13 mouse cellular contexts compared by ENCODE assay signal in the genomic region with DNA sequence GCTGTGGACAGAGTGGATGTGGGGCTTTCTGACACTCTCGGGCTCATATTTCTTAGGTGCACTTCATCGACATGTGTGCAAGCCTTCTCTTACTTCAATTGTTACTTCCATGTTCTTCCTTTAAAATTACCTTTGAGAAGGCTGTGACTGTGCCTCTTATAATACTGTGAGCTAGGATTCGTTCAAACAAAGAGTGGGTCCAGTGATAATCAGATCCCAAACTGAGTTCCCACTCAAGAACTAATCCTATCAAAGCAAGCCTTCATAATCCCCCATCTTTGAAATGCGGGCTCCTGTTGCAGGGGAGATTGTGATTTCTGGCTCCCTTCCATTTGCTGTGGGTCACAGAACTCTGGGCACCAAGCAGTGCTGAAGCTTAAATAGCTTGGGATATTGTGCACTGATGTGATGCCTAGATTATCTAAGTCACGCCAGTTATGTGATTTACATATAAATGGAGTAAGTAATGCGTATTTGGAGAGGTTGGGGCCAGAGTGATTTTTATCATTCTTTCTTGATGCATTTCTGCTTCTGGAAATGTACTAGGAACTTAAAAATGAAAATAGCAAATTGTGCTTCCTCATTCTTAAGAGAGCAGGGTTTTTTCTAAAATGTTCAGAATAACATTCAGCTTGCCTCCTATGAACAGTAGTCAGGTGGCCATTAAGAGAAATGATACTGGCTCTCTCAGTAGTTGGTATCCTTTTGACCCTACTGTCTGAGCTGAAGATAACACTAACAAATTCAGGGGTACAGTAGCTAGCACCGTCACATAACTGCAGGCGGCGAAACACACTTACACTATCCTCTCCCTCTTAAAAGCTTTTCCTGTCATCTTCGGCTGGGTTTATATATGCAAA.
DNase-seq lines count a peak whose midpoint lies in the region; ATAC-seq and TF ChIP-seq lines count a peak whose summit lies in the region.
"Had no signal": no experiment of that assay in that cellular context is flagged by ENCODE, and none has a peak within 500 bp of the region (broad histone marks: within the 10 kb centered on the region; RNA-seq: fewer than 3 reads in every experiment).

No protein-coding gene starts in this region.

- H3K4me1 ChIP-seq in MEL (ENCODE audit: control insufficient read depth in 1 of 2, insufficient read depth in 2 of 2, low read length in 2 of 2), result peaks cover 16 to 19% of the 10 kb centered on the region in 2 experiments
- H3K4me1 ChIP-seq in hindbrain, embryonic 13.5 days (replicated peaks), result 0 out of 2 replicates have a peak, but pooled peaks cover 7% of the 10 kb centered on the region
- no peaks in the 10 kb centered on the region for H3K4me1 ChIP-seq in intestine, embryonic 15.5 days (replicated peaks)
- H3K4me1 ChIP-seq in stomach, postnatal 0 days (replicated peaks; ENCODE audit: control insufficient read depth, insufficient read depth), result no peaks in the 10 kb centered on the region

- 0 out of 4 replicates have a peak, but pooled peaks of 1 of the 2 experiments have one; percentile 3 for TF ChIP-seq EP300 in MEL (IDR thresholded peaks at IDR 0.05; ENCODE audit: low read depth in 1 of 2, low read length in 2 of 2)
- TF ChIP-seq EP300 in stomach, postnatal 0 days (optimal IDR thresholded peaks at IDR 0.05), result no peak

- peaks cover 0 to 39% of the 10 kb centered on the region in 2 experiments; a peak in 2 of 4 replicates for H3K36me3 ChIP-seq in MEL (ENCODE audit: control insufficient read depth in 1 of 2, insufficient read depth in 2 of 2, low read length in 2 of 2)
- peaks cover 4% of the 10 kb centered on the region; the same call in 1 of the 2 replicates for H3K36me3 ChIP-seq in hindbrain, embryonic 13.5 days
- H3K36me3 ChIP-seq in intestine, embryonic 15.5 days, result no peaks in the 10 kb centered on the region
- peaks cover 4% of the 10 kb centered on the region; the same call in 1 of the 2 replicates for H3K36me3 ChIP-seq in stomach, postnatal 0 days (ENCODE audit: control insufficient read depth, insufficient read depth, low read length)

- no peak for TF ChIP-seq CTCF in MEL (IDR thresholded peaks at IDR 0.05 in 2 of 3, conservative IDR thresholded peaks at IDR 0.05 in 1 of 3; ENCODE audit: control insufficient read depth in 1 of 3, insufficient read depth in 1 of 3, low read depth in 2 of 3, low read length in 3 of 3, poor library complexity in 1 of 3, severe bottlenecking in 1 of 3)
- no peak for TF ChIP-seq CTCF in stomach, postnatal 0 days (IDR thresholded peaks at IDR 0.05; ENCODE audit: low read depth)

- no peaks in the 10 kb centered on the region for H3K79me2 ChIP-seq in MEL (ENCODE audit: control insufficient read depth, insufficient read depth, low read length, poor library complexity)

- peak overlapping the region; percentile 37; the same call in 1 of the 2 replicates for H3K27ac ChIP-seq in MEL (ENCODE audit: control insufficient read depth, low read depth, low read length)
- H3K27ac ChIP-seq in hindbrain, embryonic 13.5 days, result no peak overlapping the region
- H3K27ac ChIP-seq in intestine, embryonic 15.5 days, result no peak overlapping the region
- H3K27ac ChIP-seq in stomach, postnatal 0 days (replicated peaks), result no peak overlapping the region
- H3K27ac ChIP-seq: heart, embryonic 13.5 days; lung, embryonic 15.5 days had no signal

- no peaks in the 10 kb centered on the region for H3K9me3 ChIP-seq in MEL (replicated peaks; ENCODE audit: insufficient read depth, low read length)
- no peaks in the 10 kb centered on the region for H3K9me3 ChIP-seq in hindbrain, embryonic 13.5 days
- no peaks in the 10 kb centered on the region for H3K9me3 ChIP-seq in intestine, embryonic 15.5 days
- H3K9me3 ChIP-seq in stomach, postnatal 0 days (ENCODE audit: control insufficient read depth, low read length), result no peaks in the 10 kb centered on the region
- H3K9me3 ChIP-seq: heart, embryonic 13.5 days; lung, embryonic 15.5 days had no signal

- no peak for TF ChIP-seq RAD21 in MEL (IDR thresholded peaks at IDR 0.05; ENCODE audit: low read depth, low read length)

- peak; percentile 46 for DNase-seq in MEL (ENCODE audit: low read depth, low spot score)
- peak; percentile 18 for DNase-seq in embryo, embryonic 10.5 days (ENCODE audit: low spot score)
- peak; percentile 30 for DNase-seq in kidney, postnatal 14 days
- DNase-seq in gastrocnemius, adult 8-10 months (ENCODE audit: low spot score in 2 of 2), result no peak
- no peak for DNase-seq in layer of hippocampus, postnatal 25 days (ENCODE audit: extremely low spot score in 1 of 2, low spot score in 1 of 2)
- DNase-seq in stomach, postnatal 0 days (ENCODE audit: low spot score), result no peak
- DNase-seq: cerebellum, adult 8-10 months; gastrocnemius, postnatal 25 days had no signal

- no peaks in the 10 kb centered on the region for H3K27me3 ChIP-seq in MEL (ENCODE audit: control insufficient read depth in 1 of 2, insufficient read depth in 2 of 2, low read length in 2 of 2)
- no peaks in the 10 kb centered on the region for H3K27me3 ChIP-seq in hindbrain, embryonic 13.5 days
- no peaks in the 10 kb centered on the region for H3K27me3 ChIP-seq in intestine, embryonic 15.5 days (replicated peaks)
- no peaks in the 10 kb centered on the region for H3K27me3 ChIP-seq in stomach, postnatal 0 days (ENCODE audit: control insufficient read depth, insufficient read depth, low read length)
- H3K27me3 ChIP-seq: CH12.LX; heart, embryonic 13.5 days; lung, embryonic 15.5 days had no signal

- peak; percentile 66; the same call in 1 of the 2 replicates for ATAC-seq in hindbrain, embryonic 13.5 days (ENCODE audit: low FRiP score)
- no peak for ATAC-seq in intestine, embryonic 15.5 days
- no peak for ATAC-seq in stomach, postnatal 0 days (ENCODE audit: low FRiP score, low TSS enrichment)

- no peak for TF ChIP-seq POLR2A in MEL (IDR thresholded peaks at IDR 0.05; ENCODE audit: control insufficient read depth in 1 of 2, insufficient read depth in 1 of 2, low read depth in 1 of 2, low read length in 2 of 2, poor library complexity in 1 of 2)

- H3K4me2 ChIP-seq in hindbrain, embryonic 13.5 days, result no peak overlapping the region
- H3K4me2 ChIP-seq in intestine, embryonic 15.5 days (replicated peaks), result no peak overlapping the region
- H3K4me2 ChIP-seq in stomach, postnatal 0 days (replicated peaks; ENCODE audit: low read depth), result no peak overlapping the region
- H3K4me2 ChIP-seq: heart, embryonic 13.5 days; lung, embryonic 15.5 days had no signal

- H3K9ac ChIP-seq in MEL (ENCODE audit: control insufficient read depth, low read depth, low read length, poor library complexity, severe bottlenecking), result no peak overlapping the region
- H3K9ac ChIP-seq in hindbrain, embryonic 13.5 days, result no peak overlapping the region
- no peak overlapping the region for H3K9ac ChIP-seq in intestine, embryonic 15.5 days
- no peak overlapping the region for H3K9ac ChIP-seq in stomach, postnatal 0 days (ENCODE audit: low read length)
- H3K9ac ChIP-seq: heart, embryonic 13.5 days; lung, embryonic 15.5 days had no signal

- no peak overlapping the region for H3K4me3 ChIP-seq in MEL (ENCODE audit: control insufficient read depth in 1 of 2, insufficient read depth in 1 of 2, low read depth in 2 of 2, low read length in 2 of 2)
- no peak overlapping the region for H3K4me3 ChIP-seq in hindbrain, embryonic 13.5 days
- no peak overlapping the region for H3K4me3 ChIP-seq in intestine, embryonic 15.5 days (replicated peaks)
- no peak overlapping the region for H3K4me3 ChIP-seq in stomach, postnatal 0 days (ENCODE audit: low read depth, low read length)
- H3K4me3 ChIP-seq: heart, embryonic 13.5 days; lung, embryonic 15.5 days had no signal

- 54% methylated on average over 10 of the region's 10 CpGs for WGBS in hindbrain, embryonic 13.5 days
- WGBS in intestine, embryonic 15.5 days, result 82% methylated on average over 10 of the region's 10 CpGs
- 74% methylated on average over 10 of the region's 10 CpGs for WGBS in stomach, postnatal 0 days

TF ChIP-seq in MEL, 35 proteins besides CTCF, POLR2A, EP300 and RAD21:
- no peak for TF ChIP-seq USF1 (IDR thresholded peaks at IDR 0.05; ENCODE audit: low read depth, low read length)
- TF ChIP-seq MYC (IDR thresholded peaks at IDR 0.05; ENCODE audit: low read depth, low read length), result no peak
- peak; percentile 40; the same call in 1 of the 2 replicates for TF ChIP-seq RCOR1 (IDR thresholded peaks at IDR 0.05; ENCODE audit: low read depth, low read length)
- 0 out of 2 replicates have a peak, but pooled peaks have one; percentile 9 for TF ChIP-seq GATA1 (IDR thresholded peaks at IDR 0.05; ENCODE audit: low read depth, low read length)
- TF ChIP-seq POLR2AphosphoS5 (IDR thresholded peaks at IDR 0.05; ENCODE audit: borderline replicate concordance, low read depth, low read length), result no peak

Comparison
In these comparisons a context has a peak if more than half of its experiments do, and no peak if none do; other contexts are left out.
1. DNase-seq: peak in MEL (single experiment), embryo, embryonic 10.5 days (single experiment) and kidney, postnatal 14 days (single experiment); none in gastrocnemius, adult 8-10 months (0 of 2), layer of hippocampus, postnatal 25 days (0 of 2) and stomach, postnatal 0 days (single experiment).